Mouse (Mus musculus) midbrain, postnatal 0 days (tissue): ENCODE results near the gene Wfdc18. TPM values are rescaled to one million over a fixed set of nuclear protein-coding genes. Genes with fewer than 3 reads are reported as not detected.

Experiments used
- ATAC-seq: fragments of 200-750 bp; cut with Nextera tagmentation; 2 replicates; pipeline ENCODE4 v1.8.0; 2017; ENCODE audit warnings: moderate number of reproducible peaks, mild to moderate bottlenecking, moderate TSS enrichment, moderate library complexity; ENCODE audit not compliant: low FRiP score
- DNase-seq: peaks from one replicate; pipeline ENCODE4 v3.0.0-alpha.2; 2015; ENCODE audit warnings: low spot score
- H3K27ac ChIP-seq: fragments of 300-500 bp; sonication (generic); 2 replicates; pipeline ENCODE4 v1.5.1; 2014; ENCODE audit warnings: low read depth, mild to moderate bottlenecking, low read length, mixed read lengths
- H3K27me3 ChIP-seq: fragments of 300-500 bp; sonication (generic); 2 replicates; pipeline ENCODE4 v1.6.1; 2014; ENCODE audit warnings: low read length, control low read depth, mixed read lengths; ENCODE audit not compliant: insufficient read depth
- H3K36me3 ChIP-seq: fragments of 300-500 bp; sonication (generic); 2 replicates; pipeline ENCODE4 v1.6.1; 2014; ENCODE audit warnings: low read length, control low read depth, mixed read lengths; ENCODE audit not compliant: insufficient read depth
- H3K4me1 ChIP-seq: fragments of 300-500 bp; sonication (generic); 2 replicates; pipeline ENCODE4 v1.6.1; 2014; ENCODE audit warnings: mild to moderate bottlenecking, control low read depth, antibody characterized with exemption, low read length, mixed read lengths; ENCODE audit not compliant: insufficient read depth
- H3K4me2 ChIP-seq: fragments of 300-500 bp; sonication (generic); 2 replicates; pipeline ENCODE4 v1.6.1; 2014; ENCODE audit warnings: low read depth, mild to moderate bottlenecking, low read length, mixed read lengths; ENCODE audit not compliant: poor library complexity, severe bottlenecking
- H3K4me3 ChIP-seq: fragments of 300-500 bp; sonication (generic); 2 replicates; pipeline ENCODE4 v1.5.1; 2014; ENCODE audit warnings: low read depth, mild to moderate bottlenecking, low read length, moderate library complexity
- H3K9ac ChIP-seq: fragments of 300-500 bp; sonication (generic); replicated peaks from 2 replicates; pipeline ENCODE4 v1.6.1; 2014; ENCODE audit warnings: mild to moderate bottlenecking, low read length, moderate library complexity, mixed read lengths; ENCODE audit not compliant: poor library complexity, severe bottlenecking
- H3K9me3 ChIP-seq: fragments of 300-500 bp; sonication (generic); 2 replicates; pipeline ENCODE4 v1.6.1; 2016; ENCODE audit warnings: low read length, control low read depth
- CTCF ChIP-seq: IDR thresholded peaks from 2 replicates; pipeline ENCODE4 v1.5.1; 2016; ENCODE audit warnings: antibody characterized with exemption, mild to moderate bottlenecking
- WGBS: fragments of 180-500 bp; shearing (Covaris S2); extraction: QIAGEN DNeasy Blood & Tissue Kit; methylation state at CpG from one replicate; pipeline ENCODE4 v1.1.7; 2014; 5-methylcytosine and 5-hydroxymethylcytosine counted together
- polyA plus RNA-seq: library from polyadenylated mRNA; unstranded; fragments of >200 nt; fragmentation: Nextera tagmentation; extraction: Ambion mirVana; gene quantifications from 2 replicates; pipeline ENCODE4 v1.2.1, GENCODE M21; 2015
- total RNA-seq: library from RNA; depleted of rRNA; stranded (reverse); fragments of >200 nt; gene quantifications from 2 replicates; pipeline ENCODE4 v1.2.3, GENCODE M21; 2014

Wfdc18 gene
- total and polyA plus RNA-seq, 2 experiments from 2014 or later: 1.3 TPM; not detected in 1

DNA sequence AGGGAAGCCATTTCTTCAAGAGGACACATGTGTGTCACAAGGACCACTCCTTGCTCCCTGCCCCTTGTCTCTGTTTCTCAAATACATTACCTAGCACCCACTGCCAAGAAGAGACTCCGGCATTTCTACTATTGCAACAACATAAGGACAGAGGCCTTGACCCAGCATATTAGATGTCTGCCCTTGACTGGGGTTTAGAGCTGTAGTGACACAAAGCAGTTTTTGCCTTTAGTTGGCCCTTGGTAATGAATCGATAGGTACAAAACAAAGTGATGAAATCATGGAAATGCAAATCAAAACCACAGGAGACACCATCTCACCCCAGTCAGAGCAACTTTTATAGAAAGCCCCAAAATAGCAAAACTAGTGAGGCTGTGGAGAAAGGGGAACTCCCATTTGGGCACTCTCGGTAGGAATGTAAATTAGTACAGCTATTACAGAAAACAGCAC, 28.3 kb downstream of the Wfdc18 start:
- ATAC-seq: no peak
- Histone ChIP-seq H3K4me2 (no peak overlapping the region), H3K27me3 (peaks cover 8% of the 10 kb centered on the region; the same call in 1 of the 2 replicates), H3K4me3 (no peak overlapping the region), H3K9me3 (no peaks in the 10 kb centered on the region), H3K4me1 (no peaks in the 10 kb centered on the region), H3K27ac (no peak overlapping the region), H3K9ac (no peak overlapping the region), H3K36me3 (no peaks in the 10 kb centered on the region)
- WGBS: 82% methylated on average over 3 of the region's 3 CpGs
- TF ChIP-seq CTCF: no peak
- DNase-seq: no peak

DNA sequence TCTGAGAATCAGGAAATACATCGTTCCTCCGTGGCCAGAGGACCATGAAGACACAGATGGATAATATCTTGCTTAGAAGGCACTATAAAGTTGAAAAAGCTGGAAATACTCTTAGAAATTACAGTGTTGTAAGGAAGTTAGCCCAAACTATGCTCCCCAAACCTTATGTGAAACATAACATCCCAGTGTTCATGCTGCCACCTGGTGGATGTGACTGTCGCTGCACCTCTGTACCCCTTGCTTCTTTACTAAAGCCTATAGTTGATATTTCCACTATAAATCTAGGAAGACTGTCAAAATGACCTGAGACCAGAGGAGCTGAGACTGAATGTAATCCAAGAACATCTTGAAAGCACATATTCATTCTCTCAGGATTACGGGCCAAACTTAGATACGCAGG, 30.4 kb downstream of the Wfdc18 start:
- H3K27me3 ChIP-seq: peaks cover 8% of the 10 kb centered on the region; the same call in 1 of the 2 replicates
- ATAC-seq (no peak), DNase-seq (peak; percentile 83)
- 20% methylated on average over 5 of the region's 5 CpGs for WGBS
- no peaks in the 10 kb centered on the region for H3K9me3 ChIP-seq
- H3K36me3 ChIP-seq: no peaks in the 10 kb centered on the region
- H3K4me3 ChIP-seq: no peak overlapping the region
- TF ChIP-seq CTCF: peak; percentile 97
- H3K4me1 ChIP-seq: no peaks in the 10 kb centered on the region
- H3K9ac ChIP-seq: no peak overlapping the region
- no peak overlapping the region for H3K4me2 ChIP-seq
- no peak overlapping the region for H3K27ac ChIP-seq

DNA sequence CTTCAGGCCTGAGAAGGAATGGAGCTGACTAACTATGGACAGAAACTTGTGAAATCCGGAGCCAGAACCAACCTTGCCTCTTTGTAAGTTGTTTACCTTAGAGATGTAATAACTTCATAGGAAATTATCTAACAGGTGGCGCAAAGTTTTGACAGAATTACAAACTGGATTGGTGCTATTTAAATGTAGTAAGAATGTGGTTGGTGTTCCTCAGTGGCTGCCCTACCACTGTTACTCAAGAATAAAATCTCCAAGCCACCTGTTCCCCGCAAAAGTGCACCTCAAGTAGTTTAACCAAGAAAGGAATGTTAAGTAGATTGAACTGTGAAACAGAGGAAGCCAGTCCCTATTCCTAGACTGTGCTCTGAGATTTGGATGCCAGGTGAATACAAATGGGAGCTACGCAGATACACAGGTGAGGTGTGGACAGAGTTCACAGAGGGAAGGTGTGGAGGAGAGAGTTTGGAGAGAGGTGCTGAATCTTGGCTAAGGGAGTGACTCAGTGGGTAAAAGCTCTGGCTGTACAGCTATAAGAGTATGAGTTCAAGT, 31.7 kb downstream of the Wfdc18 start:
- no peak overlapping the region for H3K4me3 ChIP-seq
- WGBS: 84% methylated on average over 4 of the region's 4 CpGs
- ATAC-seq: no peak

DNA sequence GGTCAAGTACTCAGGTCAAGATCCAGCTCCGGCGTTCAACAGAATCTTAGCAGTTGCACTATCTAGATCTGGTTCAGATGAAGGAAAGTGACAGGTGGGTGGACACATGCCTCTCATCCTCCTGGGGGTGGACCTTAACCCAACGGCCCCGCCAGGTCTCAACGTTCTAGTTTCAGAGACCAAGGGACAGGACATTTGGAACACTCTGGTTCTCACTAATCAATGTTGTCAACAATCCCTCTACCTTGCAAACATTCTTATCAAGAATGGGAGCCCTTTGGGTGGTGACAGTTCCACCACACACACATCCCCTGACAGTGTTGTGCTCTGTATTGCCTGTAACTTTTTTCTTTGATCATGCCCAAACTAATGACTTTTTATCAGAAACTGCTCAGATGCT, 33.0 kb downstream of the Wfdc18 start:
- no peak overlapping the region for H3K27ac ChIP-seq
- H3K9ac ChIP-seq: no peak overlapping the region
- no peak for DNase-seq
- TF ChIP-seq CTCF: no peak
- H3K36me3 ChIP-seq: no peaks in the 10 kb centered on the region
- H3K27me3 ChIP-seq: peaks cover 15% of the 10 kb centered on the region; the same call in 1 of the 2 replicates
- WGBS: 85% methylated on average over 5 of the region's 5 CpGs
- ATAC-seq: no peak
- no peaks in the 10 kb centered on the region for H3K9me3 ChIP-seq
- H3K4me3 ChIP-seq: no peak overlapping the region
- H3K4me2 ChIP-seq: no peak overlapping the region
- H3K4me1 ChIP-seq: no peaks in the 10 kb centered on the region

More for the DNA sequence above, 31.7 kb downstream of the Wfdc18 start:
- Histone ChIP-seq H3K4me1 (no peaks in the 10 kb centered on the region), H3K27me3 (peaks cover 8% of the 10 kb centered on the region; the same call in 1 of the 2 replicates), H3K36me3 (no peaks in the 10 kb centered on the region), H3K27ac (no peak overlapping the region), H3K9ac (no peak overlapping the region), H3K4me2 (no peak overlapping the region), H3K9me3 (no peaks in the 10 kb centered on the region)
- TF ChIP-seq CTCF: no peak
- DNase-seq: no peak

DNA sequence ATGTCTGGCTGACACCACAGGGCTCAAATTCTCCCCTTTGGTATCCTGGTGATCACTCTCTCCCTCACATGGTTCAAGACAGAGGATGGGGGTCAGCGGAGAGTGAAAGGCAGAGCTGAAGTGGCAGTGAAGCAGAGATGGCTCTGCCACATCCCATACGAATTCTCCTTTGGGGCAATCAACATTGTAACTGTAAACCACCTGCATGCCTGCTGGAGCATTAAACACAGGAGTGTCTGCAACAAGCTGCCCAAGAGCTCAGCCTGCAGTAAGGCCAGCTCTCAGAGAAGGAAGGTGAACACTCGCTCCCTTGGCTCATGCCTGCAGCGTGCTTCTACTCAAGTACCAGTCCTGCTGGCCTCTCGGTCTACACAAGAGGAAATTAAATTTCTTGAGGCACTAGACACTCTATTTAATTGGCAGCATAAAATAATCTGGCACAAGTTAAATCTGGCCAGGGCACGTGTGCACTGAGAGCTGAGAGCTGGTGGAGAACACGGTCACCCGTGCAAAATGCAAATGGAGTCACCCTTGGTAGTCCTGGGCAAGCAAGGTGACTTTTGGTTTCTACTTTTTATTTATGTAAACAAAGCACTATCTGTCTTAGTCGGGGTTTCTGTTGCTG, 34.0 kb downstream of the Wfdc18 start:
- TF ChIP-seq CTCF: no peak
- H3K9ac ChIP-seq: no peak overlapping the region
- no peaks in the 10 kb centered on the region for H3K4me1 ChIP-seq
- WGBS: 78% methylated on average over 9 of the region's 9 CpGs
- no peaks in the 10 kb centered on the region for H3K9me3 ChIP-seq
- H3K4me2 ChIP-seq: no peak overlapping the region
- DNase-seq: no peak
- no peak overlapping the region for H3K27ac ChIP-seq
- no peaks in the 10 kb centered on the region for H3K36me3 ChIP-seq
- H3K27me3 ChIP-seq: peaks cover 20% of the 10 kb centered on the region; the same call in 1 of the 2 replicates
- H3K4me3 ChIP-seq: no peak overlapping the region
- ATAC-seq: no peak

DNA sequence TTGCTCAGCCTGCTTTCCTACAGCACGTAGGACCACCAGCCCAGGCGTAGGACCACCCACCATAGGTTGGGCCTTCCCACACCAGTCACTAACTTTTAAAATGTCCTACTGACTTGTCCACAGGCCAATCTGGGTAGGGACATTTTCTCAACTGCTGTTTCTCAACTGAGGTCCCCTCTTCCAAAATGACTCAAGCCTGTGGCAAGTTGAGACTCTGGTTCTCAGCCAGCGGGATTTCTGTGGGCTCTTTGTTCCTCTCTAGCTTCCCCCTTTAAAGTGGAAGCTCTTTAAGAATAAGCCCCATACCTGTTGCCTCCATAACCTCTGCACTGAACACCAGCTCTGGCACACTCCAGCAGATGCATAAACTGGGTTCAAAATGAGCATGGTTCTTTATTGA, 34.7 kb downstream of the Wfdc18 start:
- Histone ChIP-seq H3K36me3 (no peaks in the 10 kb centered on the region), H3K27me3 (peaks cover 21% of the 10 kb centered on the region; the same call in 1 of the 2 replicates), H3K9me3 (no peaks in the 10 kb centered on the region), H3K9ac (no peak overlapping the region), H3K27ac (no peak overlapping the region), H3K4me2 (no peak overlapping the region), H3K4me1 (no peaks in the 10 kb centered on the region), H3K4me3 (no peak overlapping the region)
- no peak for ATAC-seq
- 82% methylated on average over 3 of the region's 3 CpGs for WGBS
- DNase-seq: no peak
- TF ChIP-seq CTCF: no peak
